Mouse (Mus musculus): Measurements from ENCODE around the gene Ago3. TPM values are rescaled to one million over a fixed set of nuclear protein-coding genes. Genes with fewer than 3 reads are reported as not detected.

Gene Ago3
- polyA plus RNA-seq, 1 experiment: 12.6 TPM

DNA sequence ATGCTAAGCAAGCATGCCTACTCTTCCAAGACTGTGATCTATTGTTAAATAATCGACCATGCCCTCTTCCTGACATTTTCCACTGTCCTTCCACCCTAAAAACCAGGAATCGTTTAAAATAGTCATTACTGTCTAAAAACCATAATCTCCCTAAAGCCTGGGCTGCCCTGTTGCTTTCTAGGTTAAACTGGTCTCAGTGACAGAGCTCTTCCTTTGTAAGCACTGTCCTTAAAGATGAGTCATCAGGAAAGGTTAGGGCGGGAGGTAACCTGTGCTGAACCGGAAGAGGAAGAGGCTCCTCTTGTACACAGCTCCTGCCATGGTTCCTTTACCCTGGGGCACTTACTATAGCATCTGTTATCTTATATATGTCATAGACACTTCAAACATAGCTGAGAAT is 89.9 kb downstream of the Ago3 start:
- TF ChIP-seq CTCF (IDR thresholded peaks at IDR 0.05; ENCODE audit: extremely low read depth, insufficient read depth, insufficient read length, insufficient replicate concordance) (no peak), POLR2A (IDR thresholded peaks at IDR 0.05; ENCODE audit: low read depth, low read length) (no peak)
- H3K4me3 ChIP-seq (ENCODE audit: extremely low read depth, insufficient read depth, insufficient read length): no peak overlapping the region
- DNase-seq (ENCODE audit: low read depth in 1 of 2, low spot score in 2 of 2): no peak
- H3K27me3 ChIP-seq (ENCODE audit: control insufficient read depth, insufficient read depth, low read length): no peaks in the 10 kb centered on the region
- H3K36me3 ChIP-seq (ENCODE audit: control insufficient read depth, insufficient read depth, low read length): peaks cover 2% of the 10 kb centered on the region; the same call in 1 of the 2 replicates
- WGBS: 57% methylated on average over 4 of the region's 4 CpGs
- no peak overlapping the region for H3K27ac ChIP-seq (ENCODE audit: insufficient read depth, low read length)
- no peaks in the 10 kb centered on the region for H3K4me1 ChIP-seq (ENCODE audit: control insufficient read depth, insufficient read depth, insufficient read length)

DNA sequence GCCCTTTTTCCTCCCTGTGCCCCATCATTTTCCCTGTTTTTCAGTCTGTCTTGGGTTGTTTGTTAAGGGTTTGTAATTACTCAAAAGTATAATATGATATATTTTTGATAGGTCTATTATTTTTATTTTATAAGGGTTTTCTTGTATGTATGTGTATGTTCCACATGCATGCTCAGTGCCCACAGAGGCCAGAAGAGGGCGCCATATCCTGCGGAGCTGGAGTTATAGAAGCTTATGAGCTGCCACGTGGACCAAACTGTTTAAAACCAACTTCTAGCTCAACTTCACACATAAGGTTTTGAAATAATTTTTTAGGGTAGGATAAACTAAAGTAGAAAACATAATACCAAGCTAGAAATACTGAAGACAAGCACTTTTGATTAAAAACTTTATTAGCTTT is 97.0 kb downstream of the Ago3 start:
- no peaks in the 10 kb centered on the region; the same call in 1 of the 2 replicates for H3K36me3 ChIP-seq (ENCODE audit: control insufficient read depth, insufficient read depth, low read length)
- no peak overlapping the region for H3K4me3 ChIP-seq (ENCODE audit: extremely low read depth, insufficient read depth, insufficient read length)
- H3K27me3 ChIP-seq (ENCODE audit: control insufficient read depth, insufficient read depth, low read length): no peaks in the 10 kb centered on the region
- TF ChIP-seq POLR2A (IDR thresholded peaks at IDR 0.05; ENCODE audit: low read depth, low read length) (no peak), CTCF (IDR thresholded peaks at IDR 0.05; ENCODE audit: extremely low read depth, insufficient read depth, insufficient read length, insufficient replicate concordance) (no peak)
- whole genome bisulfite sequencing: 66% methylated on average over 3 of the region's 3 CpGs
- no peak overlapping the region for H3K27ac ChIP-seq (ENCODE audit: insufficient read depth, low read length)
- no peaks in the 10 kb centered on the region for H3K4me1 ChIP-seq (ENCODE audit: control insufficient read depth, insufficient read depth, insufficient read length)
- no peak for DNase-seq (ENCODE audit: low read depth in 1 of 2, low spot score in 2 of 2)

GRCm38 (mm10) chr4:126331751-126332150 is 97.6 kb downstream of the Ago3 start:
- TF ChIP-seq POLR2A (IDR thresholded peaks at IDR 0.05; ENCODE audit: low read depth, low read length): no peak
- TF ChIP-seq CTCF (IDR thresholded peaks at IDR 0.05; ENCODE audit: extremely low read depth, insufficient read depth, insufficient read length, insufficient replicate concordance): no peak
- Histone ChIP-seq H3K4me1 (ENCODE audit: control insufficient read depth, insufficient read depth, insufficient read length) (no peaks in the 10 kb centered on the region), H3K27ac (ENCODE audit: insufficient read depth, low read length) (no peak overlapping the region), H3K4me3 (ENCODE audit: extremely low read depth, insufficient read depth, insufficient read length) (no peak overlapping the region), H3K27me3 (ENCODE audit: control insufficient read depth, insufficient read depth, low read length) (no peaks in the 10 kb centered on the region), H3K36me3 (ENCODE audit: control insufficient read depth, insufficient read depth, low read length) (no peaks in the 10 kb centered on the region; the same call in 1 of the 2 replicates)
- WGBS: 78% methylated on average over 1 of the region's 1 CpGs
- DNase-seq (ENCODE audit: low read depth in 1 of 2, low spot score in 2 of 2): no peak

GRCm38 (mm10) chr4:126330295-126330694 is 99.1 kb downstream of the Ago3 start:
- Histone ChIP-seq H3K27ac (ENCODE audit: insufficient read depth, low read length) (no peak overlapping the region), H3K27me3 (ENCODE audit: control insufficient read depth, insufficient read depth, low read length) (no peaks in the 10 kb centered on the region), H3K36me3 (ENCODE audit: control insufficient read depth, insufficient read depth, low read length) (no peaks in the 10 kb centered on the region; the same call in 1 of the 2 replicates), H3K4me3 (ENCODE audit: extremely low read depth, insufficient read depth, insufficient read length) (no peak overlapping the region), H3K4me1 (ENCODE audit: control insufficient read depth, insufficient read depth, insufficient read length) (no peaks in the 10 kb centered on the region)
- WGBS: 95% methylated on average over 4 of the region's 4 CpGs
- no peak for DNase-seq (ENCODE audit: low read depth in 1 of 2, low spot score in 2 of 2)
- TF ChIP-seq CTCF (IDR thresholded peaks at IDR 0.05; ENCODE audit: extremely low read depth, insufficient read depth, insufficient read length, insufficient replicate concordance) (no peak), POLR2A (IDR thresholded peaks at IDR 0.05; ENCODE audit: low read depth, low read length) (no peak)

- Histone ChIP-seq H3K4me3 (ENCODE audit: extremely low read depth, insufficient read depth, insufficient read length) (no peak overlapping the region), H3K27me3 (ENCODE audit: control insufficient read depth, insufficient read depth, low read length) (no peaks in the 10 kb centered on the region), H3K27ac (ENCODE audit: insufficient read depth, low read length) (no peak overlapping the region), H3K36me3 (ENCODE audit: control insufficient read depth, insufficient read depth, low read length) (no peaks in the 10 kb centered on the region), H3K4me1 (ENCODE audit: control insufficient read depth, insufficient read depth, insufficient read length) (peaks cover 4% of the 10 kb centered on the region; the same call in 1 of the 2 replicates)
- WGBS: 51% methylated on average over 6 of the region's 6 CpGs
- DNase-seq (ENCODE audit: low read depth in 1 of 2, low spot score in 2 of 2): no peak
- no peak for TF ChIP-seq CTCF (IDR thresholded peaks at IDR 0.05; ENCODE audit: extremely low read depth, insufficient read depth, insufficient read length, insufficient replicate concordance)
These were observed 103.3 kb downstream of the Ago3 start for GRCm38 (mm10) chr4:126326036-126326435.

GRCm38 (mm10) chr4:126325281-126325861 is 104.0 kb downstream of the Ago3 start, which contains the start of gene Tekt2:
Gene Tekt2, minus strand, starts transcription at chr4:126325688.
- no peaks in the 10 kb centered on the region for H3K27me3 ChIP-seq (ENCODE audit: control insufficient read depth, insufficient read depth, low read length)
- H3K4me3 ChIP-seq (ENCODE audit: extremely low read depth, insufficient read depth, insufficient read length): no peak within 1 kb of the TSS
- TF ChIP-seq CTCF (IDR thresholded peaks at IDR 0.05; ENCODE audit: extremely low read depth, insufficient read depth, insufficient read length, insufficient replicate concordance) (no peak), POLR2A (IDR thresholded peaks at IDR 0.05; ENCODE audit: low read depth, low read length) (no peak)
- H3K4me1 ChIP-seq (ENCODE audit: control insufficient read depth, insufficient read depth, insufficient read length): peaks cover 4% of the 10 kb centered on the region; the same call in 1 of the 2 replicates
- H3K36me3 ChIP-seq (ENCODE audit: control insufficient read depth, insufficient read depth, low read length): no peaks in the 10 kb centered on the region
- WGBS: 44% methylated on average over 23 of the region's 23 CpGs
- H3K27ac ChIP-seq (ENCODE audit: insufficient read depth, low read length): no peak within 1 kb of the TSS
- no peak for DNase-seq (ENCODE audit: low read depth in 1 of 2, low spot score in 2 of 2)

DNA sequence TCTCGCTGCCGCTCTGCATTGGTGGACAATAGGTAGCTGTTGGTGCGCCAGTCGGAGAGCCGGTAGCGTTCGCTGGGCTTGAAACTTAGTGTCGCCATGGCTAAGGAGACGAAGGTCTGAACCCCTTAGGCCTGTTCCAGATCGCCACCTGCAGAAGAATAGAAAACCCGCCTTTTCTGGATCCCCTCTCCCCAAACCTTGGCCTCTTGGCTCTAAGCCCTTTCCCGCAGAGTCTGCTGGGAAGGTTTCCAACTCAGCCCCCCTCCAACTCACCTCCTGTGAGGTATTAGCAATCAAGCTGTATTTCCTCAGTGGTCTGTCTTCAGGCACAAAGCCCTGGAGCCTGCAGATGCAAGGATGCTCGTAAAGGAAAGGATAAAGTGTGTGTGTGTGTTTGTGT is 104.5 kb downstream of the Ago3 start:
- DNase-seq (ENCODE audit: low read depth in 1 of 2, low spot score in 2 of 2): no peak
- Histone ChIP-seq H3K27ac (ENCODE audit: insufficient read depth, low read length) (no peak overlapping the region), H3K4me3 (ENCODE audit: extremely low read depth, insufficient read depth, insufficient read length) (no peak overlapping the region), H3K36me3 (ENCODE audit: control insufficient read depth, insufficient read depth, low read length) (no peaks in the 10 kb centered on the region), H3K4me1 (ENCODE audit: control insufficient read depth, insufficient read depth, insufficient read length) (peaks cover 4% of the 10 kb centered on the region; the same call in 1 of the 2 replicates), H3K27me3 (ENCODE audit: control insufficient read depth, insufficient read depth, low read length) (no peaks in the 10 kb centered on the region)
- no peak for TF ChIP-seq POLR2A (IDR thresholded peaks at IDR 0.05; ENCODE audit: low read depth, low read length)
- TF ChIP-seq CTCF (IDR thresholded peaks at IDR 0.05; ENCODE audit: extremely low read depth, insufficient read depth, insufficient read length, insufficient replicate concordance): no peak
- 84% methylated on average over 13 of the region's 13 CpGs for WGBS
